Mouse (Mus musculus): ENCODE measurements around the gene Tmeff1. TPM values are rescaled to one million over a fixed set of nuclear protein-coding genes. Genes with fewer than 3 reads are reported as not detected.
A peak's percentile ranks its signal among the peaks of the same experiment; 100 is the strongest.

Tmeff1 gene
- polyA plus RNA-seq, 1 experiment from 2014 or later, result 295 TPM

- WGBS, result 22% methylated on average over 9 of the region's 9 CpGs
- H3K9me3 ChIP-seq (replicated peaks), result no peaks in the 10 kb centered on the region
- peak overlapping the region; percentile 85 for H3K27ac ChIP-seq
- no peaks in the 10 kb centered on the region for H3K27me3 ChIP-seq
- peaks cover 73% of the 10 kb centered on the region for H3K4me1 ChIP-seq
- H3K4me3 ChIP-seq, result no peak overlapping the region
- H3K9ac ChIP-seq, result peak overlapping the region; percentile 32
- peak overlapping the region; percentile 22 for H3K4me2 ChIP-seq (replicated peaks)
- peak; percentile 83 for ATAC-seq (ENCODE audit: low FRiP score)
- no peaks in the 10 kb centered on the region for H3K36me3 ChIP-seq
Observed at GRCm38 (mm10) chr4:48546568-48547496, 38.1 kb upstream of the Tmeff1 start.

GRCm38 (mm10) chr4:48548393-48549045, 36.5 kb upstream of the Tmeff1 start:
- Histone ChIP-seq H3K9ac (no peak overlapping the region), H3K27ac (peak overlapping the region; percentile 62), H3K27me3 (no peaks in the 10 kb centered on the region), H3K36me3 (peaks cover 14% of the 10 kb centered on the region), H3K9me3 (replicated peaks) (no peaks in the 10 kb centered on the region), H3K4me2 (replicated peaks) (no peak overlapping the region), H3K4me3 (no peak overlapping the region), H3K4me1 (peaks cover 57% of the 10 kb centered on the region)
- WGBS, result 54% methylated on average over 6 of the region's 6 CpGs
- ATAC-seq (ENCODE audit: low FRiP score), result no peak

- Histone ChIP-seq H3K4me1 (peaks cover 45% of the 10 kb centered on the region), H3K4me3 (no peak overlapping the region), H3K9ac (no peak overlapping the region), H3K4me2 (replicated peaks) (no peak overlapping the region), H3K9me3 (replicated peaks) (no peaks in the 10 kb centered on the region), H3K36me3 (peaks cover 23% of the 10 kb centered on the region), H3K27ac (no peak overlapping the region), H3K27me3 (no peaks in the 10 kb centered on the region)
- WGBS, result 81% methylated on average over 5 of the region's 5 CpGs
- no peak for ATAC-seq (ENCODE audit: low FRiP score)
Observed at GRCm38 (mm10) chr4:48549661-48550060, 35.3 kb upstream of the Tmeff1 start.

GRCm38 (mm10) chr4:48552486-48553064, 32.4 kb upstream of the Tmeff1 start:
- Histone ChIP-seq H3K9me3 (replicated peaks) (no peaks in the 10 kb centered on the region), H3K4me1 (peaks cover 20% of the 10 kb centered on the region), H3K9ac (no peak overlapping the region), H3K4me3 (no peak overlapping the region), H3K36me3 (peaks cover 29% of the 10 kb centered on the region), H3K4me2 (replicated peaks) (no peak overlapping the region), H3K27ac (no peak overlapping the region), H3K27me3 (no peaks in the 10 kb centered on the region)
- ATAC-seq (ENCODE audit: low FRiP score), result no peak
- whole genome bisulfite sequencing, result 95% methylated on average over 27 of the region's 27 CpGs

- Histone ChIP-seq H3K9me3 (replicated peaks) (no peaks in the 10 kb centered on the region), H3K4me2 (replicated peaks) (no peak overlapping the region), H3K27me3 (no peaks in the 10 kb centered on the region), H3K4me3 (no peak overlapping the region), H3K4me1 (peaks cover 4% of the 10 kb centered on the region), H3K27ac (no peak overlapping the region), H3K36me3 (peaks cover 39% of the 10 kb centered on the region), H3K9ac (no peak overlapping the region)
- ATAC-seq (ENCODE audit: low FRiP score), result no peak
- 93% methylated on average over 7 of the region's 7 CpGs for WGBS
Observed at GRCm38 (mm10) chr4:48554132-48554531, 30.8 kb upstream of the Tmeff1 start.

DNA sequence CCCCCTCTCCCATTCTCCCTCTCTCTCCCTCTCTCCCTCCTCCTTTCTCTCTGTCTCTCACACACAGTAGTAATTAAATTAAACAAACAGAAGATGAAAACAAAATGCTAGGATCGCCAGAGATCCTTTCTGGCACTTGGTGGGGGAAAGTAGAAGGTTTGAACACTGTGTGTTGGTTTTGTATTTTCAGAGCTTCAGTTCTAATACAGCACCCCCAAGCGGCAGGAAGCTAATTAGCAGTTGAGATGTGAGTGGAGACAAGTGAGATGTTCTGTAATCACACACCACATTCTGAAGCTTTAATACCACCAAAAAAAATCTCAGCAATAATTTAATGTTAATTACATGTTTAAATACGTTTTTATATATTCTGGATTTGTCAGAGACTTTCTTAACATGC, 29.2 kb upstream of the Tmeff1 start:
- Histone ChIP-seq H3K9ac (no peak overlapping the region), H3K27me3 (no peaks in the 10 kb centered on the region), H3K9me3 (replicated peaks) (no peaks in the 10 kb centered on the region), H3K4me3 (no peak overlapping the region), H3K36me3 (peaks cover 43% of the 10 kb centered on the region), H3K4me1 (no peaks in the 10 kb centered on the region), H3K4me2 (replicated peaks) (no peak overlapping the region), H3K27ac (no peak overlapping the region)
- no peak for ATAC-seq (ENCODE audit: low FRiP score)
- 33% methylated on average over 3 of the region's 3 CpGs for WGBS

GRCm38 (mm10) chr4:48559652-48560051, 25.3 kb upstream of the Tmeff1 start:
- no peak overlapping the region for H3K4me3 ChIP-seq
- no peaks in the 10 kb centered on the region for H3K27me3 ChIP-seq
- 83% methylated on average over 14 of the region's 14 CpGs for WGBS
- peaks cover 40% of the 10 kb centered on the region for H3K36me3 ChIP-seq
- no peak overlapping the region for H3K9ac ChIP-seq
- no peak for ATAC-seq (ENCODE audit: low FRiP score)
- 0 out of 2 replicates have a peak overlapping the region, but pooled peaks have one; percentile 3 for H3K27ac ChIP-seq
- no peaks in the 10 kb centered on the region for H3K4me1 ChIP-seq
- H3K4me2 ChIP-seq (replicated peaks), result no peak overlapping the region
- H3K9me3 ChIP-seq (replicated peaks), result no peaks in the 10 kb centered on the region

DNA sequence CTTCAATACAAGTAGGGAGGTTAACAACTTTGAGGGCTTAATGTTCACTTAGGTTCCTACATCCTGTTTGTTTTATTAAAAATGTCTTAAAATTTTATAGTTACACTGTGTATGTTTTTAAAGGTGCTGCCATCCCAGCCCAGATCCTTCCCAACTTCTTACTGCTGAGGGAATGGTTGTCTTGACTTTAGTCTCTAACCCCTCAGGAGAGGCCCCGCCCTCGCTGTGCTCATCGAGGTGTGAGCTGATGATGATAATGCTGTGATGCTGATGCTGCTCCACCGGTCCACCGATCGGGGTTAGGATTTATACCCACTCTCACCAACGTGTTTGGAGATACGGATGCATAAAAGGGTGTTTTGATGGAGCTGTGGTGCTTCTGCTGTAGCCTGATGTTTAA, 23.1 kb upstream of the Tmeff1 start:
- no peak overlapping the region for H3K4me2 ChIP-seq (replicated peaks)
- H3K27me3 ChIP-seq, result no peaks in the 10 kb centered on the region
- no peak overlapping the region for H3K9ac ChIP-seq
- ATAC-seq (ENCODE audit: low FRiP score), result no peak
- no peak overlapping the region for H3K4me3 ChIP-seq
- H3K36me3 ChIP-seq, result peaks cover 39% of the 10 kb centered on the region
- no peaks in the 10 kb centered on the region for H3K4me1 ChIP-seq
- H3K9me3 ChIP-seq (replicated peaks), result no peaks in the 10 kb centered on the region
- WGBS, result 96% methylated on average over 8 of the region's 8 CpGs
- no peak overlapping the region for H3K27ac ChIP-seq

DNA sequence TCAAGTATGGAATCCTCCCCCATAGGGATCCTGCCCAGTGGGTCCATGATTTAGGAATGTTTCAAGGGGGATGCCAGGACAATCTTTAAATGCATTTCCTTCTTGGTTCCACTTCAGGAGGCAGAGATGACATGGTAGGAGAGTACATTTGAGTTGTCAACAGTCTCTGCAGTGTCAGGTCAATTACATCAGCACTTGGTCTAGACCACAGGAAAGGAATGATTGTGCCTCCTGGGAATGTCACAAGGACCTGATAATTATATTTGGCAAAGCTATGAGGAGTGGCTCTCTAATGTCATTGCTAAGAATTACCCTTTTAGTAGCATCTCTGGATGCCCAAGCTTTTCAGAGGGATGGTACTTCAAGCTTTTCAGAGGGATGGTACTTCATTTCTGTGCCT, 20.0 kb upstream of the Tmeff1 start:
- Histone ChIP-seq H3K9ac (no peak overlapping the region), H3K27ac (no peak overlapping the region)
- no peak for ATAC-seq (ENCODE audit: low FRiP score)

GRCm38 (mm10) chr4:48576361-48576760, 8.6 kb upstream of the Tmeff1 start:
- ATAC-seq (ENCODE audit: low FRiP score), result no peak
- 86% methylated on average over 7 of the region's 7 CpGs for WGBS
- Histone ChIP-seq H3K27me3 (no peaks in the 10 kb centered on the region), H3K9ac (no peak overlapping the region), H3K36me3 (no peaks in the 10 kb centered on the region), H3K4me1 (peaks cover 4% of the 10 kb centered on the region; the same call in 1 of the 2 replicates), H3K9me3 (replicated peaks) (no peaks in the 10 kb centered on the region), H3K27ac (no peak overlapping the region), H3K4me2 (replicated peaks) (no peak overlapping the region), H3K4me3 (no peak overlapping the region)

More for the DNA sequence above, 20.0 kb upstream of the Tmeff1 start:
- no peaks in the 10 kb centered on the region for H3K27me3 ChIP-seq
- H3K4me1 ChIP-seq, result no peaks in the 10 kb centered on the region
- H3K9me3 ChIP-seq (replicated peaks), result no peaks in the 10 kb centered on the region
- H3K4me2 ChIP-seq (replicated peaks), result no peak overlapping the region
- no peak overlapping the region for H3K4me3 ChIP-seq
- H3K36me3 ChIP-seq, result peaks cover 25% of the 10 kb centered on the region

DNA sequence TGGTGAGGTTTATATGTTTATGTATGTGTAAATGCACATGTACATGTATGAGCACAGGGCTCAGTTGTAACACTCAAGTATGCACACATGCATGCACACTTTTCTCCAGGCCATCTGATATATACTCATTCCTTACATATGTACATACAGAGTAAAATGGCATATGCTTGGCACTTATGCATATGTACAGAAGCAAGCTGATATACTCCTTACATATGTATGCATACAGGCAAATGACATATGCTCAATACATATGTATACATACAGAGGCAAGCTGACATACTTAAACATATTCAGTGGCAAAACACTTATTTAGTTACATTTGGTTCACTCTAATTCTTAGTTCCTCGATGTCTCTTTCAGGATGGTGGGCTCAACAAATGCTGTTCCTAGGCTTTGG, 7.1 kb upstream of the Tmeff1 start:
- WGBS, result 90% methylated on average over 1 of the region's 1 CpGs
- no peak for ATAC-seq (ENCODE audit: low FRiP score)
- Histone ChIP-seq H3K36me3 (no peaks in the 10 kb centered on the region), H3K4me2 (replicated peaks) (no peak overlapping the region), H3K4me1 (peaks cover 5% of the 10 kb centered on the region; the same call in 1 of the 2 replicates), H3K27me3 (no peaks in the 10 kb centered on the region), H3K9me3 (replicated peaks) (no peaks in the 10 kb centered on the region), H3K4me3 (no peak overlapping the region), H3K27ac (no peak overlapping the region), H3K9ac (no peak overlapping the region)

DNA sequence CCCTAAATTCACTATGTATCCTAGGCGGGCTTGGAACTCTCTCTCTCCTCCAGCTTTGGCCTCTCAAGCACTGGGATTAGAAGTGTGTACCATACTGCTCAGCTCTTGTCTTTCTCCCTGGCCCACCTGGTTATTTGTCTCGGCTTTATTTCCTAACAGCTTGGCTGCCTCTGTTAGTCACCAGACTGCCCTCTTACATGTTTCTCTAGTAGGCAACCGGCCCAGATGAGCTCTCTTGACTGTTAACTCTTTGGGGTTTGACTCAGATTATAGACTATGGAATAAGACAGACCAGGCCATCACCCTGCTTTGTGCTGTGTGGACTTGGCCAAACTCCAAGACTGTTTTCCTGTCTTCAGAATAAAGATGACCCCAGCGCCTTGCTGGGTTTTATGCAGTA, 6.6 kb upstream of the Tmeff1 start:
- no peak overlapping the region for H3K4me3 ChIP-seq
- H3K27me3 ChIP-seq, result no peaks in the 10 kb centered on the region
- H3K36me3 ChIP-seq, result no peaks in the 10 kb centered on the region
- no peak for ATAC-seq (ENCODE audit: low FRiP score)
- H3K4me1 ChIP-seq, result peaks cover 7% of the 10 kb centered on the region
- H3K4me2 ChIP-seq (replicated peaks), result no peak overlapping the region
- 74% methylated on average over 4 of the region's 4 CpGs for WGBS
- no peak overlapping the region for H3K27ac ChIP-seq
- no peaks in the 10 kb centered on the region for H3K9me3 ChIP-seq (replicated peaks)
- no peak overlapping the region for H3K9ac ChIP-seq

All from hindbrain, embryonic 12.5 days (tissue).